Mouse (Mus musculus) left cerebral cortex, adult 11 months (tissue): ENCODE data around the gene Foxi2.
A peak's percentile ranks its signal among the peaks of the same experiment; 100 is the strongest.

Experiments
- DNase-seq: peaks from one replicate; pipeline ENCODE4 v3.0.0; 2022; ENCODE audit warnings: low spot score

The Foxi2 gene

GRCm38 (mm10) chr7:135410237-135410965 is at the start of gene Foxi2:
Gene Foxi2, plus strand, starts transcription at chr7:135410308.
- DNase-seq: no peak

GRCm38 (mm10) chr7:135364606-135365005 is 45.5 kb upstream of the Foxi2 start:
- no peak for DNase-seq

GRCm38 (mm10) chr7:135376048-135376447 is 34.1 kb upstream of the Foxi2 start:
- no peak for DNase-seq

- DNase-seq: no peak
Observed at GRCm38 (mm10) chr7:135376932-135377331, 33.2 kb upstream of the Foxi2 start.

- no peak for DNase-seq
Observed at GRCm38 (mm10) chr7:135378331-135378730, 31.8 kb upstream of the Foxi2 start.

GRCm38 (mm10) chr7:135389039-135389438 is 21.1 kb upstream of the Foxi2 start:
- DNase-seq: no peak

GRCm38 (mm10) chr7:135392949-135393542 is 17.1 kb upstream of the Foxi2 start:
- DNase-seq: no peak

GRCm38 (mm10) chr7:135394436-135394835 is 15.7 kb upstream of the Foxi2 start:
- no peak for DNase-seq

GRCm38 (mm10) chr7:135395242-135395641 is 14.9 kb upstream of the Foxi2 start:
- DNase-seq: no peak

GRCm38 (mm10) chr7:135397096-135397495 is 13.0 kb upstream of the Foxi2 start:
- no peak for DNase-seq

GRCm38 (mm10) chr7:135397874-135398273 is 12.2 kb upstream of the Foxi2 start:
- DNase-seq: no peak

GRCm38 (mm10) chr7:135403416-135403815 is 6.7 kb upstream of the Foxi2 start:
- peak; percentile 47 for DNase-seq

GRCm38 (mm10) chr7:135406761-135407160 is 3.3 kb upstream of the Foxi2 start:
- DNase-seq: no peak

- DNase-seq: no peak
Observed at GRCm38 (mm10) chr7:135408501-135408900, 1.6 kb upstream of the Foxi2 start.

- no peak for DNase-seq
Observed at GRCm38 (mm10) chr7:135412357-135412756, 2.2 kb downstream of the Foxi2 start.

- no peak for DNase-seq
Observed at GRCm38 (mm10) chr7:135428840-135429239, 18.7 kb downstream of the Foxi2 start.

- DNase-seq: no peak
Observed at GRCm38 (mm10) chr7:135430903-135431302, 20.8 kb downstream of the Foxi2 start.

- no peak for DNase-seq
Observed at GRCm38 (mm10) chr7:135443903-135444302, 33.8 kb downstream of the Foxi2 start.

- DNase-seq: no peak
Observed at GRCm38 (mm10) chr7:135451340-135451739, 41.2 kb downstream of the Foxi2 start.

- no peak for DNase-seq
Observed at GRCm38 (mm10) chr7:135452366-135452765, 42.3 kb downstream of the Foxi2 start.

- no peak for DNase-seq
Observed at GRCm38 (mm10) chr7:135453690-135454089, 43.6 kb downstream of the Foxi2 start.
